Mouse (Mus musculus) neural tube, embryonic 15.5 days (tissue): ENCODE measurements around the gene Gsdmc3. TPM values are rescaled to one million over a fixed set of nuclear protein-coding genes. Genes with fewer than 3 reads are reported as not detected.
"Not testable (repeated sequence)": the region's sequence is repeated elsewhere in the genome, so short reads cannot be mapped to it uniquely, and the experiment has no call there.

Experiments
- ATAC-seq: fragments of 200-750 bp; cut with Nextera tagmentation; 2 replicates; pipeline ENCODE4 v1.8.0; 2017; ENCODE audit warnings: mild to moderate bottlenecking, moderate TSS enrichment, moderate library complexity; ENCODE audit not compliant: low FRiP score
- H3K27ac ChIP-seq: fragments of 300-500 bp; sonication (generic); replicated peaks from 2 replicates; pipeline ENCODE4 v1.5.1; 2015; ENCODE audit warnings: mild to moderate bottlenecking, inconsistent platforms
- H3K27me3 ChIP-seq: fragments of 300-500 bp; sonication (generic); replicated peaks from 2 replicates; pipeline ENCODE4 v1.6.1; 2015; ENCODE audit warnings: inconsistent platforms
- H3K36me3 ChIP-seq: fragments of 300-500 bp; sonication (generic); 2 replicates; pipeline ENCODE4 v1.6.1; 2015; ENCODE audit warnings: inconsistent platforms
- H3K4me1 ChIP-seq: fragments of 300-500 bp; sonication (generic); 2 replicates; pipeline ENCODE4 v1.6.1; 2015; ENCODE audit warnings: inconsistent platforms
- H3K4me2 ChIP-seq: fragments of 300-500 bp; sonication (generic); 2 replicates; pipeline ENCODE4 v1.6.1; 2015; ENCODE audit warnings: inconsistent platforms, mild to moderate bottlenecking, moderate library complexity
- H3K4me3 ChIP-seq: fragments of 300-500 bp; sonication (generic); replicated peaks from 2 replicates; pipeline ENCODE4 v1.5.1; 2015; ENCODE audit warnings: mild to moderate bottlenecking, inconsistent platforms
- H3K9ac ChIP-seq: fragments of 300-500 bp; sonication (generic); replicated peaks from 2 replicates; pipeline ENCODE4 v1.6.1; 2015; ENCODE audit warnings: mild to moderate bottlenecking, inconsistent platforms
- H3K9me3 ChIP-seq: fragments of 300-500 bp; sonication (generic); replicated peaks from 2 replicates; pipeline ENCODE4 v1.6.1; 2016; ENCODE audit warnings: inconsistent platforms
- WGBS: fragments of 180-500 bp; shearing (Covaris S2); methylation state at CpG from one replicate; pipeline ENCODE4 v1.1.7; 2015; ENCODE audit warnings: mixed read lengths; 5-methylcytosine and 5-hydroxymethylcytosine counted together
- polyA plus RNA-seq: library from polyadenylated mRNA; unstranded; fragments of >200 nt; fragmentation: Nextera tagmentation; extraction: Ambion mirVana; gene quantifications from 2 replicates; pipeline ENCODE4 v1.2.1, GENCODE M21; 2015

Gene Gsdmc3
- polyA plus RNA-seq, result 0.08 TPM in 1 of 2 replicates, not detected in the other

DNA sequence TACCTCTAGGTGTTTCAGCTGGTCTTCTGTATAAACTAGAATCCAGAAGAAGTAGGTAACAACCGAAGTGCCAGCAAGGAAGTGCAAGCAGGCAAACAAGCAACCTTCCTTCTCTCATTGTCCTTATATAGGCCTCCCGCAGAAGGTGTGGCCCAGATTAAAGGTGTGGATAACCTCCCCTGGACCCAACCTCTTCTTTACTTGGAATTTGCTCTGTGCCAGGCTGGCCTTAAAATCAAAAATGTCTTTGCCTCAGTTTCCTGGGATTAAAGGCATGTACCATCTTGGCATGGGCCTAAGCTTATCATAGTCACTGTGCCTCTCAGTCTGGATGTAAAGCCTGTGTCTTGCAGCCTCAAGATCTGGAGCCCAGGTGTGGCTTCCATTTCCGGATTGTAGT, at the start of gene Gsdmc3:
TSS of gene Gsdmc3 (minus strand) at position 101 of the 400 bp plus-strand sequence.
- not testable (repeated sequence) for H3K4me1 ChIP-seq, H3K36me3 ChIP-seq, ATAC-seq, H3K9me3 ChIP-seq, H3K27ac ChIP-seq, H3K9ac ChIP-seq, H3K4me2 ChIP-seq, H3K4me3 ChIP-seq, H3K27me3 ChIP-seq
- WGBS, result 87% methylated on average over 1 of the region's 3 CpGs

DNA sequence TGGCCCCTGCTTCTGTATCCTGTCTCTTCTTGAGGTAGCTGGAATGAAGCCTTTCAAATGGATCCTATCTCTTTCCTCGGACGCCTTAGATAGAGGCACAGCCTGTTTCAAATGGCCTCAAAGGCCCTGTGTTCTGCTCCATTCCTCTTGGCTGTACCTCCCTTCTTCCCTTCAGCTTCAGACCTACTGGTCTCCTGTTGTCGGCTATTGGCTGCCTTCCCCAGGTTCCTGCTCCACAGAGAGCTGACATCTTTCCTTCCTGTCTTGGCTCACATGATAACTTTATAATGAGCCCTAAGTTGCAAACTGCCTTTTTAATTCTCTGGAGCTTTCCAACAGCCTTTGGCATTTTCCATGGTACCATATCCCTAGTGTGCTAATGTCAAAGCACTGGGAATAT, 47.8 kb upstream of the Gsdmc3 start:
- Histone ChIP-seq H3K36me3 (peaks cover 21% of the 10 kb centered on the region), H3K4me2 (no peak overlapping the region), H3K27me3 (no peaks in the 10 kb centered on the region), H3K9ac (no peak overlapping the region), H3K27ac (no peak overlapping the region), H3K9me3 (no peaks in the 10 kb centered on the region), H3K4me3 (no peak overlapping the region), H3K4me1 (no peaks in the 10 kb centered on the region)
- WGBS, result 91% methylated on average over 3 of the region's 3 CpGs
- no peak for ATAC-seq

DNA sequence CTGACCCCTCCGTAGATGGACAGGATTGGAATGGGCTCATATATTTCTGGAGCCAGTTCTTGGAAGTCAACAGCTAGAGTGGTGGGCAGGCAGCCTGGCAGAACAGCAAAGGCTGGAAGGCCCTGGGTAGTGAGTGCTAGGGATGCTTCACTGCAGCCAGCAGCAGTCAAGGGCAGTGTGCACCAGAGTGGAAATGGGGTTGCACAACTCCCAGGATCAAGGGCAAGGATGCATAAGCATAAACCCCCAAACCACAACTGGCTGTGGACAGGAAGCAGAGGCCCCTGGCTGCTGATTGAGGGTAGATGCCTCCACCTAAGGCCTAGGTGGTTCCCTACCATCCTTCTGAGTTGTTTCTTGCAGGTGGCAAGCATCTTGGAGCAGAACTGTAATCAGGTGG, 46.1 kb upstream of the Gsdmc3 start:
- ATAC-seq, result no peak

DNA sequence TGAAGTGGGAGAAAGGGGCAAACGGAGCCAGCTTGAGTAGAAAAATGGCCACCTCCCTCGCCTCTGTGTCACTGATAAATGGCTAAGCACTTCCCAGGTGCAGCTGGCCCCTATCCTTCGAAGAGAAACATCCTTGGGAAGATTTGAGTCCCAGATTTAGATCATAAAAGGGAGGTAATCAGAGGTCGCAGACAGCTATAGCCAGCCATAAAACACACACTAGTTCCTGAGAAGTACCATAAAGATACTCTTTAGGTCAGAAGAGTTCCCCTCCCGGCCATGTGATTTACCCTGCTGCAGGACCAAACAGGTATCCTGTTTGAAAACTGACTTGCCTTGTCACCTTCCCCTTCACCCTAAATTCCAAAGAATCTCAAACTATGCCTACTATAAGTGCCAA, 43.3 kb upstream of the Gsdmc3 start:
- not testable (repeated sequence) for H3K27ac ChIP-seq, ATAC-seq, H3K9ac ChIP-seq, H3K4me1 ChIP-seq, H3K36me3 ChIP-seq, H3K4me2 ChIP-seq, H3K27me3 ChIP-seq, H3K9me3 ChIP-seq, H3K4me3 ChIP-seq
- WGBS, result 28% methylated on average over 3 of the region's 5 CpGs

More for the DNA sequence above, 46.1 kb upstream of the Gsdmc3 start:
- H3K27ac ChIP-seq, result no peak overlapping the region
- H3K4me2 ChIP-seq, result no peak overlapping the region
- WGBS, result 93% methylated on average over 1 of the region's 1 CpGs
- H3K4me3 ChIP-seq, result no peak overlapping the region
- peaks cover 10% of the 10 kb centered on the region for H3K36me3 ChIP-seq
- H3K9me3 ChIP-seq, result no peaks in the 10 kb centered on the region
- no peak overlapping the region for H3K9ac ChIP-seq
- no peaks in the 10 kb centered on the region for H3K4me1 ChIP-seq
- H3K27me3 ChIP-seq, result no peaks in the 10 kb centered on the region

DNA sequence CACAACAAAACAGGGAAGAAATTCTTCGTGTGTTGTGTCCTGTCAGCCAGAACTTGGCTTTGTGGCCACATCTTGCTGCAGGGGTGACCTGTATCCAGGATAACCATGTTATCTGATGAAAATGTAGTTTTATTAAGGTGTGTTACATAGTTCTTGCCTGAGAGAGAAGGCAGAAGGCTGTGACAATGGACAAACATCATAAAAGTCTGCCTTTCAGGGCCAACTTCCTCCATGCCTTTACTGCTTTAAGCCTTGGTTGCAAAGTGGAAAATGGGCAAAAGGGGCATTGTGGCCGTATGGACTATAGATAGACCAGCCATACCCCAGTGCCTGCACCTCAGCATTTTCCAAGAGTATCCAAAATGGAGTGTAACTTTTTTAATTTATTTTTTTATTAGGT, 41.4 kb upstream of the Gsdmc3 start:
- not testable (repeated sequence) for ATAC-seq, H3K9ac ChIP-seq, H3K9me3 ChIP-seq, H3K36me3 ChIP-seq, H3K4me1 ChIP-seq, H3K27ac ChIP-seq, H3K4me2 ChIP-seq, H3K27me3 ChIP-seq, H3K4me3 ChIP-seq
- WGBS, result 82% methylated on average over 2 of the region's 2 CpGs

DNA sequence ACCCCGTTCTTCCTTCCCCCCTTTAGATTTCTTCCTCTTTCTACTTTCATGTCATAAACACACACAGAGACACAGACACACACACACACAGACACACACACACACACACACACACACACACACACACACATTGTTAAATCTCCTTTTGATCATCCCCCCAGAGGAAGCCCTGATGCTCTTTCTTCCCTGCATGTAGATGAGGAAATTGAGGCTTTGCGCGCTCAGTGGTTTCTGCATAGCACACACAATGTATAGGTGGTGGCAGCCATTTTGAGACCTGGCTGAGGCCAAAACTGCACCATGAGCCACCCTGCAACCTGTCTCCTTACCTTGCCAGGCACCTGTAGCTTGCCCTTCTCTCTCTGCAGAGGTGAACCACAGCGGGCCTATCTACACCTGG, 38.2 kb upstream of the Gsdmc3 start:
- not testable (repeated sequence) for H3K36me3 ChIP-seq, ATAC-seq
- 87% methylated on average over 4 of the region's 4 CpGs for WGBS

DNA sequence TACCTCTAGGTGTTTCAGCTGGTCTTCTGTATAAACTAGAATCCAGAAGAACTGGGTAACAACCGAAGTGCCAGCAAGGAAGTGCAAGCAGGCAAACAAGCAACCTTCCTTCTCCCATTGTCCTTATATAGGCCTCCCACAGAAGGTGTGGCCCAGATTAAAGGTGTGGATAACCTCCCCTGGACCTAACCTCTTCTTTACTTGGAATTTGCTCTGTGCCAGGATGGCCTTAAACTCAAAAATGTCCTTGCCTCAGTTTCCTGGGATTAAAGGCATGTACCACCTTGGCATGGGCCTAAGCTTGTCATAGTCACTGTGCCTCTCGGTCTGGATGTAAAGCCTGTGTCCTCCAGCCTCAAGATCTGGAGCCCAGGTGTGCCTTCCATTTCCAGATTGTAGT, 33.8 kb upstream of the Gsdmc3 start, which contains the start of gene Gsdmc4:
TSS of gene Gsdmc4 (minus strand) at position 101 of the 400 bp plus-strand sequence.
- H3K4me1 ChIP-seq, H3K27ac ChIP-seq, H3K4me2 ChIP-seq, ATAC-seq, H3K36me3 ChIP-seq, H3K27me3 ChIP-seq, H3K4me3 ChIP-seq, H3K9me3 ChIP-seq, H3K9ac ChIP-seq: not testable (repeated sequence)
- 87% methylated on average over 2 of the region's 2 CpGs for WGBS

More for the DNA sequence above, 38.2 kb upstream of the Gsdmc3 start:
- H3K9me3 ChIP-seq, H3K4me2 ChIP-seq, H3K4me1 ChIP-seq, H3K4me3 ChIP-seq, H3K27me3 ChIP-seq, H3K9ac ChIP-seq, H3K27ac ChIP-seq: not testable (repeated sequence)

DNA sequence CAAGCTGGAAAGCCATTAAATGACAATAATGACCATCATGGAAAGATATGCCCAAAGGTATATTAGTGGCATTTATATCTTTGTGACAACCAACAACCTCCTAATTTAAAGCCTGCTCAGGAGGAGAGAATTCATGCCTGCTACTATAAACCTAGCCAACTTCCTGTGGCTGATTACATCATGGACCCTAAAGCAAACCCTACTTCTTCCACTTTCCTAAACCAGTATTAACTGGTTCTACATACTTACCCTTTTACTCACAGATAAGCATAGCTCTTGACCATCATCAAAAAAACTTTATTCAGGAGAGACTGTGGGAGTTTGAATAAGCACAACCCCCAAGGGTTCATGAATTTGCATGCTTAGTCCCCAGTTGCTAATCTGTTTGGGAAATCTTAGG, 31.5 kb upstream of the Gsdmc3 start:
- not testable (repeated sequence) for H3K27ac ChIP-seq, H3K36me3 ChIP-seq, H3K4me3 ChIP-seq, H3K9ac ChIP-seq, H3K27me3 ChIP-seq, H3K4me1 ChIP-seq, ATAC-seq, H3K4me2 ChIP-seq, H3K9me3 ChIP-seq

DNA sequence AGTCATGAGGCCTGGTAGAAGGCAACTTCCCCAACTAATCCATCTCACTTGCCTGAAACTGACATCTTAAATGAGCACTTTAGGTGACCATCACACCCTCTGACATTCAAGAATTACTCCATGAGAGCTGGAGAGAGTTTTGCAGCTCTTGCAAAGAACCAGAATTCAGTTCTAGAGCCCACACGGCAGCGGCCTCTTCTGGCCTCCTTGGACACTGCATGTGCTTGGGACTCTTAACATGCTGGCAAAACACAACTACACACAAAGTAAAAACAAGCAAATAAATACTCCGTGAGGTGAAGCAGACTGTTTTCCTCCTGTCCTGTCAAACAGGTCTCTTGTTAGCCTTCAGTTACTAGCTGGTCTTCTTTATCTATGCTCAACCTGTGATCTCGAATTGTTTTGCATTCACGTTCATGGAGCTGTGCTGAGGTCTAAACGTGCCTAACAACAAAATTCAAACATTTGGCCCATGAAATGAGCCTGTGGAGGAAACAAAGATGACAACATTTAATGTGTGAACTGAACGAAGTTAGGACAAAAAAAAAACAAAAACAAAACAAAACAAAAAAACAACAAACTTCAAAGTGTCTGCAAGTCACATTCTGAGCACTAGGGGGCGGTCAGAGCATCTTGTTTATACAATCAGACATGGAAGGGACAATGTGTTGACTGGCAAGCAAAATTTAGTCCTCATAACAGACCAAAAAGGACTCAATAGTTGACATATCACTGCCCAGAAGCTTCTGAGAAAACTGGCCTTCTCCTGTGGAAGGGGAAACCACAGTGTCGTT, 17.4 kb upstream of the Gsdmc3 start:
- H3K27ac ChIP-seq, H3K36me3 ChIP-seq, H3K9me3 ChIP-seq, ATAC-seq, H3K4me3 ChIP-seq, H3K4me2 ChIP-seq, H3K4me1 ChIP-seq, H3K27me3 ChIP-seq, H3K9ac ChIP-seq: not testable (repeated sequence)
- WGBS, result 36% methylated on average over 9 of the region's 9 CpGs

DNA sequence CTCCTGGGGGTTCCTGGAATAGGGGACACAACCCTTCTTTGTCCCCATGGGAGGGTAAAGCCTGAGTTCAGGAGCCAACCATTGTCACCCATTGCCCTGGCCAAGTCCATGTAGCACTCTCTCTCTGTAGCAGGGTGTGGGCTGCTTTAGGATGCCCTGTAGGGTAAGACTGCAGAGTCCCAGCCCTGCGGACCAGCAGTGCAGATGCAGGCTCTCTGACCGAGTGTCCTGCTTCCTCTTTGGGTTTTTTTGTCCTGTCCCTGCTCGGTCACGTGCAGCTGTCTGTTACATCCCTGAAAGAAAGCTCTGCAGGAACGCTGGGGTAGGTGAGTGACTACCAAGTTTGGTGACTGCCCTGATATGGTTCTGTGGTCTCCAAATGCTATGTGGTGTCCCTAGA, 10.1 kb upstream of the Gsdmc3 start:
- not testable (repeated sequence) for H3K27me3 ChIP-seq, H3K27ac ChIP-seq, H3K4me2 ChIP-seq, H3K4me1 ChIP-seq, H3K4me3 ChIP-seq, ATAC-seq, H3K9ac ChIP-seq, H3K9me3 ChIP-seq, H3K36me3 ChIP-seq
- 65% methylated on average over 5 of the region's 5 CpGs for WGBS

DNA sequence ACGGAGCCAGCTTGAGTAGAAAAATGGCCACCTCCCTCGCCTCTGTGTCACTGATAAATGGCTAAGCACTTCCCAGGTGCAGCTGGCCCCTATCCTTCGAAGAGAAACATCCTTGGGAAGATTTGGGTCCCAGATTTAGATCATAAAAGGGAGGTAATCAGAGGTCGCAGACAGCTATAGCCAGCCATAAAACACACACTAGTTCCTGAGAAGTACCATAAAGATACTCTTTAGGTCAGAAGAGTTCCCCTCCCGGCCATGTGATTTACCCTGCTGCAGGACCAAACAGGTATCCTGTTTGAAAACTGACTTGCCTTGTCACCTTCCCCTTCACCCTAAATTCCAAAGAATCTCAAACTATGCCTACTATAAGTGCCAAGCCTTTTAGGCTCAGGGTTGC, 9.6 kb upstream of the Gsdmc3 start:
- WGBS, result no CpG with 5 or more reads among the region's 5 CpGs

DNA sequence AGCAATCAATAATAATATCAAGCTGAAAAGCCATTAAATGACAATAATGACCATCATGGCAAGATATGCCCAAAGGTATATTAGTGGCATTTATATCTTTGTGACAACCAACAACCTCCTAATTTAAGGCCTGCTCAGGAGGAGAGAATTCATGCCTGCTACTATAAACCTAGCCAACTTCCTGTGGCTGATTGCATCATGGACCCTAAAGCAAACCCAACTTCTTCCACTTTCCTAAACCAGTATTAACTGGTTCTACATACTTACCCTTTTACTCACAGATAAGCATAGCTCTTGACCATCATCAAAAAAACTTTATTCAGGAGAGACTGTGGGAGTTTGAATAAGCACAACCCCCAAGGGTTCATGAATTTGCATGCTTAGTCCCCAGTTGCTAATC, 2.2 kb downstream of the Gsdmc3 start:
- not testable (repeated sequence) for H3K4me2 ChIP-seq, H3K36me3 ChIP-seq, ATAC-seq, H3K27ac ChIP-seq, H3K9ac ChIP-seq, H3K4me1 ChIP-seq, H3K9me3 ChIP-seq, H3K4me3 ChIP-seq, H3K27me3 ChIP-seq

More for the DNA sequence above, 9.6 kb upstream of the Gsdmc3 start:
- H3K4me3 ChIP-seq, ATAC-seq, H3K27ac ChIP-seq, H3K9me3 ChIP-seq, H3K4me2 ChIP-seq, H3K9ac ChIP-seq, H3K4me1 ChIP-seq, H3K36me3 ChIP-seq, H3K27me3 ChIP-seq: not testable (repeated sequence)
